Mouse (Mus musculus) lung, adult 2 months (tissue): ENCODE data around the gene 6030468B19Rik. TPM values are rescaled to one million over a fixed set of nuclear protein-coding genes. Genes with fewer than 3 reads are reported as not detected.
"Not testable (repeated sequence)": the region's sequence is repeated elsewhere in the genome, so short reads cannot be mapped to it uniquely, and the experiment has no call there.

Source experiments
- DNase-seq: peaks from one replicate; pipeline ENCODE4 v3.0.0; 2022
- H3K4me1 ChIP-seq: fragments of 200-500 bp; 2 replicates; pipeline ENCODE4 v1.6.1; 2011; ENCODE audit warnings: low read length; ENCODE audit not compliant: control insufficient read depth, insufficient read depth
- H3K4me3 ChIP-seq: fragments of 200-500 bp; replicated peaks from 2 replicates; pipeline ENCODE3; 2011; ENCODE audit warnings: low read depth, mild to moderate bottlenecking, control low read depth, low read length; ENCODE audit errors: extremely low read depth
- CTCF ChIP-seq: fragments of 200-500 bp; IDR thresholded peaks from 2 replicates; pipeline ENCODE4 v1.5.1; 2011; ENCODE audit warnings: mild to moderate bottlenecking, low read length, control low read depth; ENCODE audit not compliant: insufficient read depth
- POLR2A ChIP-seq: fragments of 200-500 bp; IDR thresholded peaks from 2 replicates; pipeline ENCODE4 v1.6.1; 2011; ENCODE audit warnings: low read depth, mild to moderate bottlenecking, control low read depth, low read length, borderline replicate concordance; ENCODE audit errors: extremely low read depth
- WGBS: fragments of 180-500 bp; shearing (Covaris S2); methylation state at CpG from one replicate; pipeline ENCODE4 v1.1.7; 2018; 5-methylcytosine and 5-hydroxymethylcytosine counted together
- polyA plus RNA-seq: library from polyadenylated mRNA; depleted of rRNA; stranded (reverse); fragments of >200 nt; gene quantifications from 2 replicates; pipeline ENCODE4 v1.2.3, GENCODE M21; 2012

The 6030468B19Rik gene
- polyA plus RNA-seq, 1 experiment: 0.33 TPM

DNA sequence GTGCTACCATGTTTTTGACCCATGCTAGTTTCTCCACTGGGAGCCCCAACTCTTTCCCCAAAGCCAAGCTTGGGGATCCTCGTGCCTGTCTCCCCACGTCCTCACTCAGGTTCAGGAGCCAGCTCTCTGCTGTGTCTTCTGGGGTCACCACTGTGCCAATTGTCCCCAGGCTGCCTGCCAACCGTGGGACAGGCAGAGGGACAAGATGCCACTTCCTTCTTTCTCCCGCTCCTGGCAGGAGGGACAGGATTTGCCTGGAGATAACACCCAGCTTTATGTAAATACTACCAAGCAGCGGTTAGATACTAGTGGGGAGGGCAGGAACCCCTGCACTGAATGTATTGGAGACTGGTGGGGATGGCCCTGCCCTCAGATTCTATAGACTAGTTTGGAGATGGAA, 16.4 kb downstream of the 6030468B19Rik start:
- no peak for DNase-seq
- Histone ChIP-seq H3K4me1 (peaks cover 12% of the 10 kb centered on the region), H3K4me3 (no peak overlapping the region)
- no peak for TF ChIP-seq CTCF
- no peak for TF ChIP-seq POLR2A
- WGBS: 30% methylated on average over 5 of the region's 5 CpGs

DNA sequence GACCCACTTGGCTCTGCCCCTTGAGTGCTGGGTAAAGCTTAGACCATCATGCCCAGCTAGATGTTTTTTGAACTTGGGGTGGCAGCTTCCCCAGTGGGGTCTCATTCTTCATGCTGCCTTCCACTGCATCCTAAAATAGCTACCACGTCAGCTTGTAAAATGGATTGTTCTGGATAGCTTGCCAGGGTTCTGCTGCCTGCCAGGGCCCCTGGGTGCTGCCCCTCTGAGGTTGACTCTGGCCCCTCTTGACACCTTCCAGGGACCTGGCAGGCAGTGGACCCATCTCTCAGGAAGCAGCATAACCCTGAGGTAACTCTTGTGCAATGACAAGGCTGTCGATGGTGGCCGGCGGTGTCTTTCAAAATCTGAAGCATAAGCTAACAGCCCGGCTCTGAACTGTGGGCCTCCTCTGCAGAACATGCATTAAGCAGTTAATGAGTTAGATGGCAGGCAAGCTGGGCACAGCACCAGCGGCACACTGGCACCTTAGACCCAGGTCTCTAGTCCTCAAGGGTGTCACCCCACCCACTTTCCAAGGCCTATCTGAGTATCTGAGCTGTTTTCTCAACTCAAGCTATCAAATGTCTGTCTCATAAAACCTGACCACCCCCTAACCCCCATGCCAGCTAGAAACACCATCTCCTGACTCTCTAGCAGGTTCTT, 17.4 kb downstream of the 6030468B19Rik start:
- H3K4me3 ChIP-seq: no peak overlapping the region
- 73% methylated on average over 6 of the region's 6 CpGs for WGBS
- DNase-seq: no peak
- no peak for TF ChIP-seq POLR2A
- no peak for TF ChIP-seq CTCF
- peaks cover 12% of the 10 kb centered on the region for H3K4me1 ChIP-seq

DNA sequence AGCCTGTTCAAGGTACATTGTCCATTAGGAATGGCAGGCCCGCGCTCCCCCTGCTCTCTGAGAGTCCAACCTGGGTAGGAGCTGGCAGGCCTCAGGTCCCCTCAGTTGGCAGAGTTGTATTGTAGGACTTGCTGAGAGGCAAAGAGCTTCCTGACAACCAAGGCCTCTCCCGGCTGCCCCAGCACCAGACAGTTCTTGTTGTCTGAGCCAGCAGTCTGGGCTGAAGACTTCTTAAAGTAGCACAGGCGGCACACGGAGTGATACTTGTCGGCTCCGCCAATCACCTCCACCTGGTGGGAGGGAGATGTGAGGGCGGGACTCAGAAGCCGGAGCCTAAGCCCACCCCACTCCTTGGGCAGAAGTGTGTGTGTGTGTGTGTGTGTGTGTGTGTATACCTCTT, 18.4 kb downstream of the 6030468B19Rik start:
- H3K4me1 ChIP-seq: peaks cover 12% of the 10 kb centered on the region
- not testable (repeated sequence) for H3K4me3 ChIP-seq, DNase-seq
- 74% methylated on average over 9 of the region's 9 CpGs for WGBS

DNA sequence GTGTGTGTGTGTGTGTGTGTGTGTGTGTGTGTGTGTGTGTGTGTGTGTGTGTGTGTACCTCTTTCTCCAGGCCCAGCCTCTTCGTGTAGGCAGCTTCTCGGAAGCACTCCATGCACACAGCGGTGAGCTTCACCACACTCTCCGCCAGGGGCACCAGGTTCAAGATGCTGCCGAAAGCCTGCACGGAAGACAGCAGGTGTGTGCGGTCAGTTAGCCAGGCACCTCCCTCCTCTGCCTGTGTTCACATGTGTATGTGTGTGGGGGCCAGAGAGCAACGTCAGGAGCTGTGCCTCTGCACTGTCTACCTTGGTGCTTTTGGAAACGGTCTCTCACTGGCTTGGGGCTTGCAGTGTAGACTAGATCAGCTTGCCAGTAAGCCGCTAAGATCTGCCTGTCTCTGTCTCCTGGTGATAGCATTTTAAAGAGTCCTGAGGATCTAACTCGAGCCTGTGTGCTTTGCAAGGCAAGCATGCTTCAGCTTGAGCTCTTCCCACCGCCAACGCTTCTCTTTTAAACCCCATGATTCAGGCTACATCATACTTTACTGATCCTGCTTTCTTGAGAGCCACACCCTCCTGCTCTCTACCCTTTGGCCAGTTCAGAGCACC, 19.0 kb downstream of the 6030468B19Rik start:
- TF ChIP-seq POLR2A: no peak
- no peak for TF ChIP-seq CTCF
- H3K4me1 ChIP-seq: peaks cover 12% of the 10 kb centered on the region
- 77% methylated on average over 13 of the region's 13 CpGs for WGBS
- H3K4me3 ChIP-seq: no peak overlapping the region
- no peak for DNase-seq

DNA sequence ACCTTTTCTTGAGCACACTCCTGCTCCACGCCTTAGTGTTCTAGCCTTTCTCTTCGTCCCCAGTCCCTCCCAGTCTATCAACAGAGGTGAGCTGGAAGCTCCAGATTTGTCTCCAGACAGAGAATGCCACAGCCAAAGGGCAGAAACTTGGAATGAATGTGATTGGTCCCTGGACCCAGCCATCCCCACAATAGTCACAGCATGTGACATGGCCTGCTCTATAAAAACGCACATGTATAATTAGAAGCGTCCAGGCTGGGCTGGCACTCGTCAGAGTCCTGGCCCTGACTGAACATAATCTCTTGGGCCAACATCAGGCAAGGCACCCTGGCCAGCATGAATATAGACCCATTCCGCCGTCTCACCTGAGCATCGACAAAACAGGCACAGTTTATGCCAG, 21.6 kb downstream of the 6030468B19Rik start:
- no peak for DNase-seq
- Histone ChIP-seq H3K4me3 (no peak overlapping the region), H3K4me1 (peaks cover 20% of the 10 kb centered on the region)
- 0 out of 2 replicates have a peak, but pooled peaks have one; percentile 11 for TF ChIP-seq POLR2A
- no peak for TF ChIP-seq CTCF
- WGBS: 74% methylated on average over 8 of the region's 8 CpGs

DNA sequence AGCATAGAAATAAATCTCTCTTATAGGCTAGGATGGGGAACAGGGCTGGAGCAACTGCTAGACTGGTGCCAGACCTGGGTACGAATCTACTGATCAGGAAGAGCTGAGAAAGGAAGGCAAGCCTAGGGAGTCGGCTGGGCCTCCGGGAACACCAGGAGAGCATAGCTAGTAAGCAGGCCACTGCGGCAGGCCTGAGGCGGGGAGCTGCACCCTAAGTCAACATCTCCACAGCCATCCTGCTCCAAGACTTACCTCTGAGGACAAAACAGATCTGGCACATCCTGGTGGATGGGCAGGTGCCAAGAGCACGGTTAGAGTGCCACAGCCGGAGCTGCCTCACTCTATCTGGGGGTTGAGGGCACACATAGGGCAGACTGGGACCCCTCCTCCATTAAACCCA, 22.7 kb downstream of the 6030468B19Rik start:
- Histone ChIP-seq H3K4me1 (peaks cover 18% of the 10 kb centered on the region), H3K4me3 (no peak overlapping the region)
- no peak for TF ChIP-seq CTCF
- 76% methylated on average over 7 of the region's 7 CpGs for WGBS
- no peak for DNase-seq

DNA sequence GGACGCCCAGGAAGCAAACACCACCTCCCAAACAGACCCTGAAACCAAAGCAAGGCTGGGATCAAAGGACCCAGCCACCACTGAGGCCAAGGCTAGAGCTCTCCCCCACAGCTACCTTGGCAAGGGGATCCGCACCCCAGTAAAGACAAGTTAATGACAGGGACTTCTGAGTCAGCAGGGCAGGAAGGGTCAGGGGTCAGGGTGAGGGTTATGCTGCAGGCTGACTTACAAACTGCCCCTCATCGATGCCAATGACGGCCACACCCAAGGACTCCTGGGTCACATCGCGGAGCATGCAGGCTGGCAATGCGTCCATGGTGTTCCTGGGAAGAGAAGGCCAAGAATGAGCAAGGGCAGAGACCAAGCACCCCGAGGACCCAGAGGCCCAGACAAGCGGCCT, 24.4 kb downstream of the 6030468B19Rik start:
- WGBS: 84% methylated on average over 9 of the region's 9 CpGs

DNA sequence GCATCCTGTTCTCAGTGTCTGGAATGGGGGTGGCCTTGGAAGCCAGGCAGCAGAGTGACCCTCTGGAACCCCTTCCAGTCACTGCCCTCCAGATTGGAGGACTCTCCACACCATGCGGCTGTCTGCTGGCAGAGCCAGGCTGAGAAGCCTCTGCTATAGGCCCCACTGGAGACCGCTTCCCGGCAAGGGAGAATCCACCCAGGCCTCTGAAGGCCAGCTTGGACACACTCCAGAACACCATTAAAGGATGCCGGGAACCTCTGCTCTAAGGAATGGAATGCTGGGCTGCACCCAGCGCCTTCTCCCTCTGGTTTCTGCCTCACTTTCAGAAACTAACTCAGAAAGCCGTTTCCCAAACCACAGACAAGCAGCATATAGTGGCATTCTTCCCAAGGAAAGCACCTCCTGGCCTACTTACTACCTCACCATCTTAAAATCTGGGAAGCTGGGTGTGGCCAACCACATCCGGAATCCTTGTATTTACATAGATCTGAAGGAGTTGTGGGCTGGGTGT, 25.3 kb downstream of the 6030468B19Rik start:
- Histone ChIP-seq H3K4me1 (peaks cover 21% of the 10 kb centered on the region), H3K4me3 (no peak overlapping the region)
- WGBS: 16% methylated on average over 7 of the region's 7 CpGs
- no peak for DNase-seq
- TF ChIP-seq POLR2A: no peak
- TF ChIP-seq CTCF: no peak

More for the DNA sequence above, 24.4 kb downstream of the 6030468B19Rik start:
- TF ChIP-seq POLR2A (no peak), CTCF (no peak)
- peaks cover 20% of the 10 kb centered on the region for H3K4me1 ChIP-seq
- no peak for DNase-seq
- H3K4me3 ChIP-seq: no peak overlapping the region

DNA sequence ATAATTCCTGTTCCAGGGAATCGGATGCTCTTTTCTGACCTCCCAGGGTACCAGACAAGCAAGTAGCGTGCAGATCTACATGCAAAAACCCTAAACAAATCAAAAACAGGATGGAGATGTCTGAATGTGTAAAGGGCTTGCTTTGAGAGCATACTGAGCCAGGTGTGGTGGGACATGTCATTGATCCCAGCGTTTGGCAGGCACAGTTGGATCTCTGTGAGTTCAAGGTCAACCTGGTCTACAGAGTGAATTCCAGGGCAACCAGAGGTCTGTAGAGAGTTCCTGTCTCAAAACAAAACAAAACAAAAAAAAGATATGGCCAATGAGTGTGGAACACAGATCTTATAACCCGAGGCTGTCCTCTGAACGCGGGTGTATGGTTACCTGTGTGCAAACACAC, 26.0 kb downstream of the 6030468B19Rik start:
- DNase-seq: no peak
- 78% methylated on average over 6 of the region's 6 CpGs for WGBS
- TF ChIP-seq POLR2A: no peak
- no peak for TF ChIP-seq CTCF
- Histone ChIP-seq H3K4me3 (no peak overlapping the region), H3K4me1 (peaks cover 23% of the 10 kb centered on the region)

DNA sequence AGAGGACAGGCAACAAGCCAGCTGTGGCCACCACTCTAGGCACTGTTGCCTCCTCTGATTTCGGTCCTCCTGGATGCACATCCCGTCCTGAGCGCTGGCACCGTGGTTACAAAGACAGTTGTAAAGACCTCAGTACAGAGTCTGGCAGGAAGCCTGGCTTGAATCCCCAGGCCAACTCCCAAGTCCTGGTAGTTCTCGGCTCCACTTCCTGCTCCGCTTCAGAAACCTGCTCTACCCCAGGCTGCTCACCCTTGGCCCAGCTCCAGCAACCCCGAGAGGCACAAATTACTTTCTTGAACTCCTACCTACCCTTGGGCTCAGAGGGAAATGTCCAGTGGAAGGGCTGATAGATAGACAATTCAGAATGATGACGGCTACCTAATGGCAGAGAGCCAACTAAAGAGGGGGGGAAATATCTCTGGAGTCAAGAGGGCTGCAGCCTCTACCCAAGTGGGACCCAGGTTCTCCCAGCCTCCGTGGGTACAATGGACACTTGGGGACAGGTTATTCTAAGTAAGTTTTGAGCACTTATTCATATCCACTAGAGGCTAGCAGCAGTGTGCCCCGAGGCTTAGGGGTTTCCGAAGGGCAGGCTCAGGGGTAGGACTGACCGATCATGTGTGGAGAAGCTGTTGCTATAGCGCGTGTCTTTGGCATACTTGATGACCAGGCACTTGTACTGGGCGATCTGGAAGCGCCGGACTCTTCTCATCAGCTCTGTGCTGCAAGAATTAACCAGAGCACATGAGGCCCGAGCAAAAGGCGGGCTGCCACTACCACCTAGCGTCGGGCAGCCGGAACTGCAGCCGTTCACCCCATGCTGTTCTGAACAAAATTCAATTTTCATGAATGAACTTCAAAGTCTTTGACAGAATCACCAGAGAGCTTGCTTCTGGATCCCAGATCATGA, 26.9 kb downstream of the 6030468B19Rik start:
- Histone ChIP-seq H3K4me1 (peaks cover 29% of the 10 kb centered on the region), H3K4me3 (no peak overlapping the region)
- WGBS: 4% methylated on average over 23 of the region's 23 CpGs
- TF ChIP-seq POLR2A (no peak), CTCF (peak; percentile 93)
- peak; percentile 81 for DNase-seq
